Mouse (Mus musculus): ENCODE measurements at regions not wholly inside any gene's neighbourhood (a gene's known extent, or its start where the extent isn't known, plus 50 kb on each side); places are given as distances from the start of the nearest gene placed in this dataset.

- Histone ChIP-seq H3K27me3 (ENCODE audit: control insufficient read depth, insufficient read depth, low read length) (no peaks in the 10 kb centered on the region), H3K9ac (ENCODE audit: low read depth, low read length) (no peak overlapping the region), H3K36me3 (ENCODE audit: control insufficient read depth, insufficient read depth, low read length) (no peaks in the 10 kb centered on the region), H3K27ac (replicated peaks; ENCODE audit: insufficient read depth, low read depth, low read length) (no peak overlapping the region), H3K4me3 (ENCODE audit: insufficient read depth, low read depth, low read length) (no peak overlapping the region), H3K4me1 (ENCODE audit: control insufficient read depth, insufficient read depth, low read length) (0 out of 2 replicates have a peak, but pooled peaks cover 3% of the 10 kb centered on the region), H3K79me2 (ENCODE audit: control insufficient read depth, insufficient read depth, low read length) (no peaks in the 10 kb centered on the region)
- TF ChIP-seq POLR2A (IDR thresholded peaks at IDR 0.05; ENCODE audit: extremely low read depth, insufficient read depth, low read length) = no peak
- TF ChIP-seq CTCF (IDR thresholded peaks at IDR 0.05; ENCODE audit: low read depth, low read length) = no peak
- 16% methylated on average over 1 of the region's 1 CpGs for WGBS
- DNase-seq (ENCODE audit: extremely low read depth, low read depth, low spot score) = peak; percentile 48
Observed at GRCm38 (mm10) chr13:97560789-97561188, 199.6 kb downstream of the Gm10260 start.

GRCm38 (mm10) chr13:97559611-97560385 is 200.6 kb downstream of the Gm10260 start:
- WGBS = 92% methylated on average over 15 of the region's 15 CpGs
- DNase-seq (ENCODE audit: extremely low read depth, low read depth, low spot score) = peak; percentile 33
- H3K79me2 ChIP-seq (ENCODE audit: control insufficient read depth, insufficient read depth, low read length) = no peaks in the 10 kb centered on the region
- TF ChIP-seq CTCF (IDR thresholded peaks at IDR 0.05; ENCODE audit: low read depth, low read length) = no peak
- TF ChIP-seq POLR2A (IDR thresholded peaks at IDR 0.05; ENCODE audit: extremely low read depth, insufficient read depth, low read length) = no peak
- H3K4me3 ChIP-seq (ENCODE audit: insufficient read depth, low read depth, low read length) = no peak overlapping the region
- 0 out of 2 replicates have a peak overlapping the region, but pooled peaks have one; percentile 10 for H3K27ac ChIP-seq (replicated peaks; ENCODE audit: insufficient read depth, low read depth, low read length)
- no peak overlapping the region for H3K9ac ChIP-seq (ENCODE audit: low read depth, low read length)
- H3K4me1 ChIP-seq (ENCODE audit: control insufficient read depth, insufficient read depth, low read length) = 0 out of 2 replicates have a peak, but pooled peaks cover 3% of the 10 kb centered on the region
- H3K27me3 ChIP-seq (ENCODE audit: control insufficient read depth, insufficient read depth, low read length) = no peaks in the 10 kb centered on the region
- H3K36me3 ChIP-seq (ENCODE audit: control insufficient read depth, insufficient read depth, low read length) = no peaks in the 10 kb centered on the region

- H3K27ac ChIP-seq (replicated peaks; ENCODE audit: insufficient read depth, low read depth, low read length) = no peak overlapping the region
- no peak overlapping the region for H3K9ac ChIP-seq (ENCODE audit: low read depth, low read length)
- no peak for DNase-seq (ENCODE audit: extremely low read depth, low read depth, low spot score)
- H3K36me3 ChIP-seq (ENCODE audit: control insufficient read depth, insufficient read depth, low read length) = no peaks in the 10 kb centered on the region
- H3K79me2 ChIP-seq (ENCODE audit: control insufficient read depth, insufficient read depth, low read length) = no peaks in the 10 kb centered on the region
- WGBS = 89% methylated on average over 3 of the region's 3 CpGs
- 0 out of 2 replicates have a peak, but pooled peaks cover 3% of the 10 kb centered on the region for H3K4me1 ChIP-seq (ENCODE audit: control insufficient read depth, insufficient read depth, low read length)
- TF ChIP-seq POLR2A (IDR thresholded peaks at IDR 0.05; ENCODE audit: extremely low read depth, insufficient read depth, low read length) = no peak
- TF ChIP-seq CTCF (IDR thresholded peaks at IDR 0.05; ENCODE audit: low read depth, low read length) = no peak
- no peak overlapping the region for H3K4me3 ChIP-seq (ENCODE audit: insufficient read depth, low read depth, low read length)
- H3K27me3 ChIP-seq (ENCODE audit: control insufficient read depth, insufficient read depth, low read length) = no peaks in the 10 kb centered on the region
Observed at GRCm38 (mm10) chr13:97558884-97559283, 201.5 kb downstream of the Gm10260 start.

GRCm38 (mm10) chr13:97555312-97555711 is 205.1 kb downstream of the Gm10260 start:
- Histone ChIP-seq H3K4me3 (ENCODE audit: insufficient read depth, low read depth, low read length) (no peak overlapping the region), H3K27me3 (ENCODE audit: control insufficient read depth, insufficient read depth, low read length) (no peaks in the 10 kb centered on the region), H3K36me3 (ENCODE audit: control insufficient read depth, insufficient read depth, low read length) (no peaks in the 10 kb centered on the region), H3K4me1 (ENCODE audit: control insufficient read depth, insufficient read depth, low read length) (no peaks in the 10 kb centered on the region), H3K27ac (replicated peaks; ENCODE audit: insufficient read depth, low read depth, low read length) (no peak overlapping the region), H3K79me2 (ENCODE audit: control insufficient read depth, insufficient read depth, low read length) (no peaks in the 10 kb centered on the region), H3K9ac (ENCODE audit: low read depth, low read length) (no peak overlapping the region)
- WGBS = 95% methylated on average over 3 of the region's 3 CpGs
- DNase-seq (ENCODE audit: extremely low read depth, low read depth, low spot score) = no peak
- TF ChIP-seq CTCF (IDR thresholded peaks at IDR 0.05; ENCODE audit: low read depth, low read length) = no peak
- TF ChIP-seq POLR2A (IDR thresholded peaks at IDR 0.05; ENCODE audit: extremely low read depth, insufficient read depth, low read length) = no peak

GRCm38 (mm10) chr13:97554601-97555000 is 205.8 kb downstream of the Gm10260 start:
- H3K4me1 ChIP-seq (ENCODE audit: control insufficient read depth, insufficient read depth, low read length) = no peaks in the 10 kb centered on the region
- no peak overlapping the region for H3K4me3 ChIP-seq (ENCODE audit: insufficient read depth, low read depth, low read length)

DNA sequence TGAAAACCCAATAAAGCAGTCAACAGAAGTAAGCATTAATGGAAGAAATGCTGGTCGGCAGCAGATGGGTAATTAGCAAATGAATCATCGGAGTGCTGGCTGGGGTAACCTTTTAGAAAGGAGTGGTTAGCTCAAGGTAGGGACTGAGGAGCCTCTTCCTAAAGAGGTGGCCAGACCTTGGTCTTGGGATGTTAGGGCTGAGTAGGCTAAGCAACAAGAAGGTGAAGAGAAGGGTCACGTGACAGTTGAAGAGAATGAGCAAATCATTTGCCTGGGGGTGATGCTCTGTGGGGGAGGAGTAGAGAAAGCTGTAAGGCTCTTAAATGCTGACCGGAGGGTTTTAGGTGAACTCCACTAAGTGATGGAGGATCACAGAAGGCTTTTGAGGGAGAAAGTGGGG is 208.2 kb downstream of the Gm10260 start:
- no peaks in the 10 kb centered on the region; the same call in 1 of the 2 replicates for H3K4me1 ChIP-seq (ENCODE audit: control insufficient read depth, insufficient read depth, low read length)
- H3K4me3 ChIP-seq (ENCODE audit: insufficient read depth, low read depth, low read length) = no peak overlapping the region
- TF ChIP-seq POLR2A (IDR thresholded peaks at IDR 0.05; ENCODE audit: extremely low read depth, insufficient read depth, low read length) (no peak), CTCF (IDR thresholded peaks at IDR 0.05; ENCODE audit: low read depth, low read length) (no peak)
- H3K79me2 ChIP-seq (ENCODE audit: control insufficient read depth, insufficient read depth, low read length) = no peaks in the 10 kb centered on the region
- no peaks in the 10 kb centered on the region for H3K27me3 ChIP-seq (ENCODE audit: control insufficient read depth, insufficient read depth, low read length)
- no peak for DNase-seq (ENCODE audit: extremely low read depth, low read depth, low spot score)
- H3K36me3 ChIP-seq (ENCODE audit: control insufficient read depth, insufficient read depth, low read length) = no peaks in the 10 kb centered on the region
- WGBS = 91% methylated on average over 4 of the region's 4 CpGs
- no peak overlapping the region for H3K27ac ChIP-seq (replicated peaks; ENCODE audit: insufficient read depth, low read depth, low read length)
- H3K9ac ChIP-seq (ENCODE audit: low read depth, low read length) = no peak overlapping the region

More at GRCm38 (mm10) chr13:97554601-97555000, 205.8 kb downstream of the Gm10260 start:
- no peaks in the 10 kb centered on the region for H3K27me3 ChIP-seq (ENCODE audit: control insufficient read depth, insufficient read depth, low read length)
- no peaks in the 10 kb centered on the region for H3K79me2 ChIP-seq (ENCODE audit: control insufficient read depth, insufficient read depth, low read length)
- no peak for DNase-seq (ENCODE audit: extremely low read depth, low read depth, low spot score)
- H3K9ac ChIP-seq (ENCODE audit: low read depth, low read length) = no peak overlapping the region
- H3K36me3 ChIP-seq (ENCODE audit: control insufficient read depth, insufficient read depth, low read length) = no peaks in the 10 kb centered on the region
- no peak overlapping the region for H3K27ac ChIP-seq (replicated peaks; ENCODE audit: insufficient read depth, low read depth, low read length)
- WGBS = 74% methylated on average over 5 of the region's 5 CpGs
- no peak for TF ChIP-seq CTCF (IDR thresholded peaks at IDR 0.05; ENCODE audit: low read depth, low read length)
- no peak for TF ChIP-seq POLR2A (IDR thresholded peaks at IDR 0.05; ENCODE audit: extremely low read depth, insufficient read depth, low read length)

Data from liver, adult 2 months (tissue).